Mouse (Mus musculus) heart, embryonic 14.5 days (tissue): Measurements from ENCODE around the gene Elf3. TPM values are rescaled to one million over a fixed set of nuclear protein-coding genes. Genes with fewer than 3 reads are reported as not detected.
A peak's percentile ranks its signal among the peaks of the same experiment; 100 is the strongest.

ENCODE experiments used
- ATAC-seq: fragments of 200-750 bp; cut with Nextera tagmentation; 2 replicates; pipeline ENCODE4 v1.8.0; 2017; ENCODE audit warnings: low read depth, moderate TSS enrichment; ENCODE audit not compliant: insufficient number of reproducible peaks, insufficient read depth, low FRiP score
- H3K27ac ChIP-seq, 2 experiments: fragments of 200-500 bp in 1 of 2; fragments of 300-500 bp in 1 of 2; sonication (generic) in 1 of 2; replicated peaks in 1 of 2; 2 replicates each; pipeline ENCODE4 v1.5.1; 2012 to 2014; ENCODE audit warnings: low read depth in 2 of 2, low read length in 2 of 2, control low read depth in 1 of 2, mild to moderate bottlenecking in 1 of 2, mixed read lengths in 1 of 2; ENCODE audit not compliant: control insufficient read depth in 1 of 2, insufficient read depth in 1 of 2
- H3K27me3 ChIP-seq: fragments of 300-500 bp; sonication (generic); 2 replicates; pipeline ENCODE4 v1.6.1; 2014; ENCODE audit warnings: mild to moderate bottlenecking, low read length, control low read depth; ENCODE audit not compliant: control insufficient read depth, insufficient read depth
- H3K36me3 ChIP-seq: fragments of 300-500 bp; sonication (generic); 2 replicates; pipeline ENCODE4 v1.6.1; 2014; ENCODE audit warnings: mild to moderate bottlenecking, control low read depth, low read length, mixed read lengths; ENCODE audit not compliant: control insufficient read depth, insufficient read depth
- H3K4me1 ChIP-seq, 2 experiments: fragments of 200-500 bp in 1 of 2; fragments of 300-500 bp in 1 of 2; sonication (generic) in 1 of 2; 2 replicates each; pipeline ENCODE4 v1.6.1; 2012 to 2014; ENCODE audit warnings: low read length in 2 of 2, control low read depth in 1 of 2, mixed read lengths in 1 of 2; ENCODE audit not compliant: control insufficient read depth in 2 of 2, insufficient read depth in 2 of 2
- H3K4me2 ChIP-seq: fragments of 300-500 bp; sonication (generic); 2 replicates; pipeline ENCODE4 v1.6.1; 2014; ENCODE audit warnings: mild to moderate bottlenecking, low read length
- H3K4me3 ChIP-seq, 2 experiments: fragments of 200-500 bp in 1 of 2; fragments of 300-500 bp in 1 of 2; sonication (generic) in 1 of 2; 2 replicates each; pipeline ENCODE4 v1.5.1; 2012 to 2014; ENCODE audit warnings: low read length in 2 of 2, mild to moderate bottlenecking in 2 of 2, control low read depth in 1 of 2, low read depth in 1 of 2, moderate library complexity in 1 of 2; ENCODE audit not compliant: control insufficient read depth in 1 of 2, insufficient read depth in 1 of 2
- H3K9ac ChIP-seq: fragments of 300-500 bp; sonication (generic); 2 replicates; pipeline ENCODE4 v1.6.1; 2014; ENCODE audit warnings: mild to moderate bottlenecking, low read length
- H3K9me3 ChIP-seq: fragments of 300-500 bp; sonication (generic); 2 replicates; pipeline ENCODE4 v1.6.1; 2016; ENCODE audit warnings: low read length, control low read depth; ENCODE audit not compliant: control insufficient read depth
- WGBS: fragments of 180-500 bp; shearing (Covaris S2); extraction: QIAGEN DNeasy Blood & Tissue Kit; methylation state at CpG from one replicate; pipeline ENCODE4 v1.1.7; 2014; 5-methylcytosine and 5-hydroxymethylcytosine counted together
- polyA plus RNA-seq: library from polyadenylated mRNA; unstranded; fragments of >200 nt; fragmentation: Nextera tagmentation; extraction: Ambion mirVana; gene quantifications from 2 replicates; pipeline ENCODE4 v1.2.1, GENCODE M21; 2014

Gene Elf3
- polyA plus RNA-seq, 1 experiment from 2014 or later, result 0.39 TPM

DNA sequence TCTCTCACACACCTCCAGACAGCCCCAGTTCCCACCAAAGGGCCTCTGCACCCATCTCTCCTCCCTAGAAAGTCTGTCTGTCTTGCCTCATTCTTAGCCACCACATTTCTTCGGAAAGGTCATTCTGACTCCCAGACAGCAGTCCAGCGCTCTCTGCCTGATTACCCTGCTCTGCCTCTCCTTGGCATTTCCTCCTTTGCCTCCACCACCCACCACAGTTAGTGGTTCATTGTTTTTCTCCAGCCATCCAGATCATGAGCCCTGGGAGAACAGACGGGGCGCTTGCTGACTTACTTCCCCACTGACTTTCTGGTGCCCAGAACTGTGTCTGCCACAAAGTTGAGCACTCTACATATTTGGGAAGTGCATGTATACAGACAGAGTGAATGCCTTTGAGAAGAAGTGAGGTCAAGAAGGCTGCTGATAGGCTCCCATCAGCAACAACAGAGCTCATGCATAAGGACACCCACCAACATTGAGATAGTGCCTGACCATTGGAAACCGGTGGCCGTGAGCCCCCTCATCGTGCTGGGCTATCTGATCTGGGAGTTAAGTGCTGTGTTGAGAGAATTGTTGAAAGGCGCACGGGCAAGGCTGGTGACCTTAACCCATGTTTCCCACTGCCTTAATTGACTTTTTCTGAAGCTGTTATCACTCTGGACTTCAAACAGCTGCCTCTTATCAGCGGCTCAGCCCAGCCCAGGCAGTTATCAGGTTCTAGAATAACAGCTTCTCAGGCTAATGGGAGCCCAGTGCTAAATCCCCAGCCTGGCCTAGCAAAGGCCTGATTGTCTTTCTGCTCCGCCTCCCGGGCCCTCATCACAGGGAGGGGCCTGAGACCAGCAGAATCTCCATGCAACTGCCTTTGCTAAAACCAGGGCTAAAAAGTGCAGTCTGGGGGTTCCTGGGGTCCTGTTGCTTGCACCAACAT, 53.9 kb downstream of the Elf3 start:
- no peak overlapping the region for H3K9ac ChIP-seq
- 0 out of 2 replicates have a peak, but pooled peaks have one; percentile 38 for ATAC-seq
- H3K9me3 ChIP-seq, result no peaks in the 10 kb centered on the region
- no peak overlapping the region for H3K27ac ChIP-seq
- H3K4me2 ChIP-seq, result no peak overlapping the region
- peaks cover 11 to 14% of the 10 kb centered on the region in 2 experiments for H3K4me1 ChIP-seq
- H3K36me3 ChIP-seq, result no peaks in the 10 kb centered on the region
- H3K27me3 ChIP-seq, result peaks cover 28% of the 10 kb centered on the region
- no peak overlapping the region for H3K4me3 ChIP-seq
- WGBS, result 22% methylated on average over 12 of the region's 12 CpGs

Other genes starting within 250 kb of the Elf3 start
- 2.0 and 2.5 TPM in 2 replicates for gene Lgr6, start 153.3 kb downstream of the Elf3 start, polyA plus RNA-seq
- gene Ptpn7, start 125.9 kb downstream of the Elf3 start, polyA plus RNA-seq, result 0.54 and 0.63 TPM in 2 replicates
- gene Arl8a, start 111.7 kb downstream of the Elf3 start, polyA plus RNA-seq, result 34.3 and 37.2 TPM in 2 replicates
- gene Gpr37l1, start 90.9 kb downstream of the Elf3 start, polyA plus RNA-seq, result not detected in 2 replicates
- gene Rnpep, start 25.5 kb upstream of the Elf3 start, polyA plus RNA-seq, result 53.4 and 56.2 TPM in 2 replicates
- 369 and 374 TPM in 2 replicates for gene Timm17a, start 55.2 kb upstream of the Elf3 start, polyA plus RNA-seq
- gene Lmod1, start 66.2 kb upstream of the Elf3 start, polyA plus RNA-seq, result 0.51 and 1.2 TPM in 2 replicates
- 16.7 and 22.5 TPM in 2 replicates for gene Shisa4, start 116.7 kb upstream of the Elf3 start, polyA plus RNA-seq
- 80.6 and 82.1 TPM in 2 replicates for gene Ipo9, start 171.9 kb upstream of the Elf3 start, polyA plus RNA-seq